Mouse (Mus musculus) neural tube, embryonic 15.5 days (tissue): ENCODE results near the gene Stab1. TPM values are rescaled to one million over a fixed set of nuclear protein-coding genes. Genes with fewer than 3 reads are reported as not detected.

Source experiments
- ATAC-seq: fragments of 200-750 bp; cut with Nextera tagmentation; 2 replicates; pipeline ENCODE4 v1.8.0; 2017; ENCODE audit warnings: mild to moderate bottlenecking, moderate TSS enrichment, moderate library complexity; ENCODE audit not compliant: low FRiP score
- H3K27ac ChIP-seq: fragments of 300-500 bp; sonication (generic); replicated peaks from 2 replicates; pipeline ENCODE4 v1.5.1; 2015; ENCODE audit warnings: mild to moderate bottlenecking, inconsistent platforms
- H3K27me3 ChIP-seq: fragments of 300-500 bp; sonication (generic); replicated peaks from 2 replicates; pipeline ENCODE4 v1.6.1; 2015; ENCODE audit warnings: inconsistent platforms
- H3K36me3 ChIP-seq: fragments of 300-500 bp; sonication (generic); 2 replicates; pipeline ENCODE4 v1.6.1; 2015; ENCODE audit warnings: inconsistent platforms
- H3K4me1 ChIP-seq: fragments of 300-500 bp; sonication (generic); 2 replicates; pipeline ENCODE4 v1.6.1; 2015; ENCODE audit warnings: inconsistent platforms
- H3K4me2 ChIP-seq: fragments of 300-500 bp; sonication (generic); 2 replicates; pipeline ENCODE4 v1.6.1; 2015; ENCODE audit warnings: inconsistent platforms, mild to moderate bottlenecking, moderate library complexity
- H3K4me3 ChIP-seq: fragments of 300-500 bp; sonication (generic); replicated peaks from 2 replicates; pipeline ENCODE4 v1.5.1; 2015; ENCODE audit warnings: mild to moderate bottlenecking, inconsistent platforms
- H3K9ac ChIP-seq: fragments of 300-500 bp; sonication (generic); replicated peaks from 2 replicates; pipeline ENCODE4 v1.6.1; 2015; ENCODE audit warnings: mild to moderate bottlenecking, inconsistent platforms
- H3K9me3 ChIP-seq: fragments of 300-500 bp; sonication (generic); replicated peaks from 2 replicates; pipeline ENCODE4 v1.6.1; 2016; ENCODE audit warnings: inconsistent platforms
- WGBS: fragments of 180-500 bp; shearing (Covaris S2); methylation state at CpG from one replicate; pipeline ENCODE4 v1.1.7; 2015; ENCODE audit warnings: mixed read lengths; 5-methylcytosine and 5-hydroxymethylcytosine counted together
- polyA plus RNA-seq: library from polyadenylated mRNA; unstranded; fragments of >200 nt; fragmentation: Nextera tagmentation; extraction: Ambion mirVana; gene quantifications from 2 replicates; pipeline ENCODE4 v1.2.1, GENCODE M21; 2015

The Stab1 gene
- polyA plus RNA-seq, 1 experiment from 2014 or later, result 16.9 TPM

DNA sequence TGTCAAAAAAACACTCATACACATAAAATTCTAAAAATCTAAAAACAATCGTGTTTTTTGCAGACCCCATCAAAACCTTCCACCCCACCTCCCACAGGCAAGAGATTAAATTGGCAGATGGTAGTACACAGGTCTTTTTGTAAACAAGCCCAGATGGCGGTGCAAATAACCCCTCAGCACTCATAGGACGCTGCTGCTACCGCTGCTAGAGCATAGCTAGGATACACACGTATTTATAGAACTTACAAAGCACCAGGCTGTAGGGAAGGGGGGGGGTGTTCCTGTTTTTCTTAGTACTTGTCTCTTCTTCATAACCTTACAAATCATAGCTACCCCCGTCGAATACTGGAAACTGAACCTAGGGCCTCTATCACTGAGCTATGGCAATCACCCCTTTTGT is 25.4 kb upstream of the Stab1 start:
- H3K9me3 ChIP-seq, result no peaks in the 10 kb centered on the region
- H3K36me3 ChIP-seq, result peaks cover 70% of the 10 kb centered on the region
- peaks cover 20% of the 10 kb centered on the region for H3K4me1 ChIP-seq
- no peaks in the 10 kb centered on the region for H3K27me3 ChIP-seq
- no peak for ATAC-seq
- H3K4me2 ChIP-seq, result no peak overlapping the region
- H3K4me3 ChIP-seq, result no peak overlapping the region
- H3K27ac ChIP-seq, result no peak overlapping the region
- H3K9ac ChIP-seq, result no peak overlapping the region
- WGBS, result 81% methylated on average over 7 of the region's 7 CpGs

DNA sequence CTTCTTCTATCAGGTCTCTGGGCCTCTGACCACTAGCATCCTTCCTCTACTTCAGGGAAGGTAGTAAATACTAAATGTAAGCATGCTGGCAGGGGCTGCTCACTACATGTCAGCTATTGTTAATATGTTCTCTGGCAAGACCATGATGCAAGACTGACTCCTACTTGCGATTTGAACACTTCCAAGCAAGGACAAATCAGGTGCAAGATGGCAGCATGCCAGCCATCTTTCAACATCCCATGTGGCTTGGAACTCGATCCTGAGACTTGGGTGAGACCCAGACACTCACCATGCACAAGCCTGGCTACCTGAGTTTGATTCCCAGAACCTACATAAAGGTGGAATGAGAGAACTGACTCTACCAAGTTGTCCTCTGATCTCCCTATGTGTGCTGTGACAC is 23.5 kb upstream of the Stab1 start:
- H3K4me1 ChIP-seq, result peaks cover 13% of the 10 kb centered on the region
- WGBS, result 72% methylated on average over 2 of the region's 2 CpGs
- H3K4me2 ChIP-seq, result no peak overlapping the region
- no peak for ATAC-seq
- no peak overlapping the region for H3K4me3 ChIP-seq
- H3K27me3 ChIP-seq, result no peaks in the 10 kb centered on the region
- no peak overlapping the region for H3K9ac ChIP-seq
- no peaks in the 10 kb centered on the region for H3K9me3 ChIP-seq
- H3K36me3 ChIP-seq, result peaks cover 83% of the 10 kb centered on the region
- no peak overlapping the region for H3K27ac ChIP-seq

DNA sequence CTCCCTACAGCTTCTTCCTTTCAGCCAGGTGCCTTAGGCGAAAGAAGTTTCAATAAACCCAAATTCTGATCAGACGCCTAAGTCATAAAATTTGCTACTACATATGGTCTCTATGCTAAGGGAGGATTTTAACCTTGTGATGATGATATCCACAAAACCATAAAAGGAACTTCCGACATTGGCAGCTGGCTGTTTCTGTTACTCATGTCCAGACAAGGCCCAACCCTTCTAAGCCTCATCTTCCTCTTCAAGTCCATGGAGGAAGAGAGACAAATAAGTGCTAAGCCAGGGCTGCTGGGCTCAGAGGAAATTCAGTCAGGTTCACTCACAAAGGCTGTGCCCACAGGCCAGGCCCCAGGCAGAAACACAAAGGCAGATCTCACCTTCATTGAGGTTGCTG is 20.9 kb upstream of the Stab1 start:
- no peak overlapping the region for H3K9ac ChIP-seq
- H3K4me3 ChIP-seq, result no peak overlapping the region
- no peak overlapping the region for H3K4me2 ChIP-seq
- H3K9me3 ChIP-seq, result no peaks in the 10 kb centered on the region
- H3K4me1 ChIP-seq, result peaks cover 6% of the 10 kb centered on the region; the same call in 1 of the 2 replicates
- H3K27me3 ChIP-seq, result no peaks in the 10 kb centered on the region
- WGBS, result 90% methylated on average over 3 of the region's 3 CpGs
- H3K36me3 ChIP-seq, result peaks cover 97% of the 10 kb centered on the region
- no peak for ATAC-seq
- peak overlapping the region; percentile 45 for H3K27ac ChIP-seq

DNA sequence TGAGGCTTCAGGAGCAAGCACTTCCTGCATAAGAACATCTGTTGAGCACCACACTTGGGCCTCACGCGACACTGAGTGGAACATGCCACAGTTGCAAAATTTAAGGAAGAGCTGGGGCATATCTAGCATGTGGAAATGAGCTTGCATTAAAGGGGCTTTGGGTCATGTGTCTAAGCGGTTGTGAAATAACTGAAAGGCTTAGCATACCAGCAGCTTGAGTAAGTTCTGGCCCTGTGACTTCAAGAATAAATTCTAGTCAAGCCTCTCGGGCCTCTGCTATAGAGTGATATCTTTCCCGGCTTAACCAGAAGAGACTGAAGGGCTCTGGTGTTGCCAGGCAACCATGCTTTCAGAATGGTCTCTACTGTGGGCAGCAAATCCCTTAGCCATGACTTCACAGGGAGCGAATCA is 20.3 kb upstream of the Stab1 start:
- peak overlapping the region; percentile 45 for H3K27ac ChIP-seq

DNA sequence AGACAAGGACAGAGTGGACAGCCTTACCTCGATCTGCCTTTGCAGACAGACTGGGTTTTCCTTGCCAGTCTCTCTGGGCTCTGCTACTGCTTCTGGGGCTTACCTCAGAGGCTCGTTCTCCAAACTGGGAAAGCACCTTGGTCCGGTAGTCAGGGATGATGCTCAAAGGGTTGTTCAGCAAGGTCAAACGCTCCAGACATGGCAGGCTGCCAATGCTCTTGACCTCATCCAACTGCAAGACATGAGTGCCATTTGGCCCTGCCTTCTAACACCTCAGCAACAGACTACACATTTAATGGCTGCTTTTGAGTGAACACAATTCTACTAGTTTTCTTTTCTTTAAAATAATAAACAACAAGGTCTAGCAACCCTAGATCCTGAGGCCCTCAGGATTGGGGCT is 18.2 kb upstream of the Stab1 start:
- no peak overlapping the region for H3K9ac ChIP-seq
- no peak overlapping the region for H3K27ac ChIP-seq
- 82% methylated on average over 4 of the region's 4 CpGs for WGBS
- H3K4me1 ChIP-seq, result peaks cover 6% of the 10 kb centered on the region; the same call in 1 of the 2 replicates
- ATAC-seq, result no peak
- no peak overlapping the region for H3K4me3 ChIP-seq
- no peak overlapping the region for H3K4me2 ChIP-seq
- H3K36me3 ChIP-seq, result peaks cover 100% of the 10 kb centered on the region
- no peaks in the 10 kb centered on the region for H3K9me3 ChIP-seq
- H3K27me3 ChIP-seq, result no peaks in the 10 kb centered on the region

More for the DNA sequence above, 20.3 kb upstream of the Stab1 start:
- Histone ChIP-seq H3K4me1 (peaks cover 6% of the 10 kb centered on the region; the same call in 1 of the 2 replicates), H3K9ac (no peak overlapping the region), H3K9me3 (no peaks in the 10 kb centered on the region), H3K4me2 (no peak overlapping the region), H3K36me3 (peaks cover 99% of the 10 kb centered on the region), H3K27me3 (no peaks in the 10 kb centered on the region), H3K4me3 (no peak overlapping the region)
- WGBS, result 55% methylated on average over 6 of the region's 6 CpGs
- no peak; the same call in 1 of the 2 replicates for ATAC-seq

DNA sequence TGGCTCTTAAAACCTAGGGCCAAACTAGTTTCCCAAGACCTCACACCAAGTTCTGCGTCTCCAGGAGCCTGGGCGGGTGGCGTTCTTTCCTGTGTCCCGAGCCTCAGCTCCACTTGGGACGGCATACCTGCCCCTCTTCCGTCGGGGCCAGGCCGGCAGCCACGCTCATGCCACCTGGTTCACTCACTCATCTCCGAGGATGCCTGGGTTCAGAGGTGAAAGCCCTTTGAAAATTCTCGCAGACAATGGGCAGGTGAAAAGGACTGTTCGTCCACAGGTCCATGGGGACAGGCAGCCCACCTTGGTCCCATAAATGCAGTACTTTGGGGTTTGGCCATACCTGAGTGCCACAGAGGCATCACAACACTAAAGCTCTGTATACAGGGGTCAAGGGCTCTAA is 15.8 kb upstream of the Stab1 start:
- WGBS, result 96% methylated on average over 12 of the region's 12 CpGs
- Histone ChIP-seq H3K4me2 (no peak overlapping the region), H3K9me3 (no peaks in the 10 kb centered on the region), H3K36me3 (peaks cover 100% of the 10 kb centered on the region), H3K4me1 (peaks cover 5% of the 10 kb centered on the region; the same call in 1 of the 2 replicates), H3K27me3 (no peaks in the 10 kb centered on the region), H3K9ac (no peak overlapping the region), H3K4me3 (no peak overlapping the region), H3K27ac (no peak overlapping the region)
- ATAC-seq, result no peak

DNA sequence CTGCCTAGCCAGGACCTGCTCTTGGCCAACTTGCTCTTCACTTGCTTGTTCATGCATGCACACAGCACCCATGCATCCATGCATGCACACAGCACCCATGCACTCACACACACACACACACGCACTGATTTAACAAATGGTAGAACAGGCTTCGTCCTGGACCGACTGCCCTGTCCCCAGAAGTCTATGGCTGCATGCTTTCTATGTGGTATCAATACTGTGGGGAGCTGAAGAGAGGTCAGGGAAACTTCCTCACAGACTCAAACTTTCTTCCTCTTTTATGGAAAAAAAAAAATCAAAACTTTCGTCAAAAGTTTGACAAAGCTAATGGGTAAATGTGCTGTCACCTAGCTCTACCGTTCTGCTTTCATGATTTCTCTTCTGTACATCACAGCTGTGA is 15.1 kb upstream of the Stab1 start:
- H3K4me2 ChIP-seq, result no peak overlapping the region
- no peak overlapping the region for H3K4me3 ChIP-seq
- no peaks in the 10 kb centered on the region for H3K27me3 ChIP-seq
- H3K9ac ChIP-seq, result no peak overlapping the region
- no peak overlapping the region for H3K27ac ChIP-seq
- H3K4me1 ChIP-seq, result no peaks in the 10 kb centered on the region; the same call in 1 of the 2 replicates
- no peak for ATAC-seq
- peaks cover 100% of the 10 kb centered on the region for H3K36me3 ChIP-seq
- H3K9me3 ChIP-seq, result no peaks in the 10 kb centered on the region
- 92% methylated on average over 5 of the region's 5 CpGs for WGBS

DNA sequence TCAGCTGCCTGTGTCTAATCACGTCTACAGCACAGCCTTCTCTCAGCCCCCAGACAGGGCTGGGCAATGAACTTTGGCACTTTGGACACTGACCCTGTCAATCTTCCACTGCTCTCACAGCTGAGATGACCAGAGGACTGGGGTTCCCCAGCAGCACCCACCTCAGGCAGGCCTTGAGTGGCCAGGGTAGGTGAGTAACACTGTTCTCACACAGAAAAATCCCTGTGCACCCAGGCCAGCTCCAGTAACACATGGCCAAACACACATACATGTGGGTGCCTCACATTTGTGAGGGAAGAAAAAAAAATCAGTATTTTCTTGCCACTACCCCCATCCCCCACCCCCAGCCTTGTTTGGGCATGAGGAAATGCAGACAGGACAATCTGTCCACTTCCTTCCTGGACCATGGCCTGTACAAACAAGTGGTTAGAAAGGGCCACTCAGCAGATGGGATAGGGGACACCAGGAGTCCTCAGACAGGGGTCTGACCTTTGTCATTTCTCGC is 14.4 kb upstream of the Stab1 start:
- no peak overlapping the region for H3K4me2 ChIP-seq
- ATAC-seq, result no peak

DNA sequence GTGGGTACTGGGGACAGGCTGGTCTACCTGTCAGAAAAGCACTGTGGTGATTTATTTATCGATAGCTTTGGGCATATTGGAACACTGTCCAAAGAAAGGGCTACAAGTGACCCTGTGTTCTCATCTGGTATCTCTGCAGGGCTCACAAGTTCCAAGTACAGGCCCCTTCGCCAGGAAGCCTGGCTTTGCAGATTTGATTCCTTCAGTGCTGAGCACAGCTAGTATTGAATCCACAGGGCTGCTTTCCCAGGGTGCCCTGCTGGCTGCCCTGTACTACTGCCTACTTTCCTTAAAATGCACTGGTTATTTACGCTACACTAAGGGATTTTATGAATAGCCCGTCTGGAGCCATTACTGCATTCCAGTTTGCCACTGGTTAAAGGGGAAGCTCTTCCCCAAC is 13.1 kb upstream of the Stab1 start:
- H3K27me3 ChIP-seq, result no peaks in the 10 kb centered on the region
- no peak overlapping the region for H3K9ac ChIP-seq
- 71% methylated on average over 4 of the region's 4 CpGs for WGBS
- no peak overlapping the region for H3K27ac ChIP-seq
- peaks cover 97% of the 10 kb centered on the region for H3K36me3 ChIP-seq
- H3K4me1 ChIP-seq, result no peaks in the 10 kb centered on the region
- ATAC-seq, result no peak
- no peak overlapping the region for H3K4me2 ChIP-seq
- no peaks in the 10 kb centered on the region for H3K9me3 ChIP-seq
- no peak overlapping the region for H3K4me3 ChIP-seq

More for the DNA sequence above, 14.4 kb upstream of the Stab1 start:
- WGBS, result 89% methylated on average over 2 of the region's 2 CpGs
- Histone ChIP-seq H3K27me3 (no peaks in the 10 kb centered on the region), H3K27ac (no peak overlapping the region), H3K9me3 (no peaks in the 10 kb centered on the region), H3K36me3 (peaks cover 97% of the 10 kb centered on the region), H3K4me3 (no peak overlapping the region), H3K9ac (no peak overlapping the region), H3K4me1 (no peaks in the 10 kb centered on the region)

DNA sequence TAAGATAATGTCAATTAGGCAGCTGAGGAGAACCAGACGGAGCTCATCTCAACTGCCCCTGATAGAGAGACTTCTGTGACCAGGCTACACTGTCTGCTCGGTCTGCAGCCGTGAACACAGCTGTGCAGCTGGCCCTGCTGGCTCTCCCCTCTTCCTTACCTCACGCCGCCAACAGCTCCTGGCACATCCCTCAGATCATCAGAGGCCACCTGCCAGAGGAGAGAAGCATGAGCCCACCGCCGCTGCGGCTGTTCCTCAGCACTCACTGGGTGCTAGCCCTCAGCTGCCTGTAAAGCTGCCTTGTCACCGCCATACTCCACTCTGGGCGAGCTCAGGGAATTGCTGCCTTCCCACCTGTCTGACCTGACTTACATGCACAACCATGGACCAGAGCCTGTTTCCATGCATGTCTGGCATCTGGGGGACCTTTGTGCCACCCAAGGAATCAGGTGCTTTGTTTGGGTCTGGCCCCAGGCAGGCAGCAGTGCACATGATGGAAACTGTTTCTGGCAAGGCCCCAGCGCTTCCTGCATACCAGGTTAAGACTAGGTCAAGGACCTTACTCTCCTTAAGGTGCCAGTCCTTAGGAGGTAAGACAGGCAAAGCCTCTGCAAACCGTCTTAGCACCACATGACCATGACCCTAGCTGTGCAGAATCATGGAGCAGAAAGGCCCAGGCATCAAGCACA is 11.4 kb upstream of the Stab1 start:
- Histone ChIP-seq H3K9me3 (no peaks in the 10 kb centered on the region), H3K4me3 (no peak overlapping the region), H3K27ac (no peak overlapping the region), H3K4me2 (no peak overlapping the region), H3K36me3 (peaks cover 97% of the 10 kb centered on the region), H3K4me1 (no peaks in the 10 kb centered on the region), H3K27me3 (no peaks in the 10 kb centered on the region), H3K9ac (no peak overlapping the region)
- ATAC-seq, result no peak
- WGBS, result 94% methylated on average over 12 of the region's 12 CpGs

DNA sequence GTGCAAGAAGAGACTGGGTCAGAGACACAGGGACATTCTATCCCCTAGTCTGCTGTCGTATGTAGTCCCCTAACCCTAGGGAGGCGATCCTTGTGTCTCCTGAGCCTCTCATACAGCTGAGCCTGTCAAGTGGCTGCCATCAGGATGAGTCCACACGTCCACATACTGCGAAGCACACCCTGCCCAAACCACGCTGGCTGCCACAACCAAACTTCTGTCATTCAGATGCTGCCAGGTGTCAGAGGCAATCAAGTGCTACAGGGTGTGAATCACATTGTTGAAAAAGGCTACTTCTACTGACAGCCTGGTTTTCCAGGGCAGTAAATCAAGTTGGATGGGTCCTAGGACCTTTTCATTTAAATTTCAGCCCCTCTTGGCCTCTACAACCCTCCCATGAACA is 9.3 kb upstream of the Stab1 start:
- no peak overlapping the region for H3K9ac ChIP-seq
- H3K4me3 ChIP-seq, result no peak overlapping the region
- no peak for ATAC-seq
- 89% methylated on average over 5 of the region's 5 CpGs for WGBS
- no peak overlapping the region for H3K27ac ChIP-seq
- H3K4me2 ChIP-seq, result no peak overlapping the region
- H3K36me3 ChIP-seq, result peaks cover 97% of the 10 kb centered on the region
- no peaks in the 10 kb centered on the region for H3K9me3 ChIP-seq
- no peaks in the 10 kb centered on the region for H3K27me3 ChIP-seq
- no peaks in the 10 kb centered on the region for H3K4me1 ChIP-seq

DNA sequence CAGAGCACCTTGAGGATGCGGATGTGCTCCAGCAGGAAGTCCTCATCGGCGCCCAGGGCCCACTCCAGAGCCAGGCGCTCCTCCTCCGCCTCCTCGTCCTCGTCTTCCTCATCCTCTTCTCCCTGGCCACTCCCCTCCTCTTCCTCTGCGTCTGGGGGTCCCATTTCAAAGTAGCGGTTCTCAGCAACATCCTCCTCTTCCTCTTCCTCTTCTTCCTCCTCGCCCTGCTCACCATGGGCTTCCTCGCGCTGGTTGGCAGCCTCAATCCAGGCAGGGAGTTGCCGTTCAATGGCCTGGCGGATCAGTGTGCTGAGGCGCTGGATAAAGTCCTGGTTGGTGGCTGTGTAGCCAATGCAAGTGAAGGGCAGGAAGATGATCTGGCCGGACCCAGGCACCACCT is 8.8 kb upstream of the Stab1 start:
- Histone ChIP-seq H3K36me3 (peaks cover 97% of the 10 kb centered on the region), H3K4me1 (no peaks in the 10 kb centered on the region), H3K27ac (no peak overlapping the region), H3K27me3 (no peaks in the 10 kb centered on the region), H3K9me3 (no peaks in the 10 kb centered on the region), H3K9ac (no peak overlapping the region), H3K4me2 (no peak overlapping the region), H3K4me3 (no peak overlapping the region)
- 92% methylated on average over 16 of the region's 16 CpGs for WGBS
- no peak for ATAC-seq
